Mouse (Mus musculus) kidney, postnatal 4 days (tissue): ENCODE results near the gene Tprg.

Experiments
- DNase-seq, 2 experiments: peaks; one replicate each; pipeline ENCODE4 v3.0.0; 2021; ENCODE audit warnings: mixed read lengths in 2 of 2

Gene Tprg

GRCm38 (mm10) chr16:25333279-25334219 is 46.9 kb downstream of the Tprg start:
- DNase-seq, result no peak

- no peak for DNase-seq
Observed at GRCm38 (mm10) chr16:25335058-25335703, 48.6 kb downstream of the Tprg start.

- DNase-seq, result peak; percentile 74 to 81
Observed at GRCm38 (mm10) chr16:25349626-25350025, 63.0 kb downstream of the Tprg start.

GRCm38 (mm10) chr16:25367834-25368233 is 81.2 kb downstream of the Tprg start:
- no peak for DNase-seq

- peak; percentile 38 to 42 for DNase-seq
Observed at GRCm38 (mm10) chr16:25369984-25370412, 83.4 kb downstream of the Tprg start.

- no peak for DNase-seq
Observed at GRCm38 (mm10) chr16:25374121-25374520, 87.5 kb downstream of the Tprg start.

- DNase-seq, result peak; percentile 51 to 61
Observed at GRCm38 (mm10) chr16:25374775-25375174, 88.2 kb downstream of the Tprg start.

- DNase-seq, result peak; percentile 91
Observed at GRCm38 (mm10) chr16:25376720-25377373, 90.2 kb downstream of the Tprg start.

GRCm38 (mm10) chr16:25377695-25378094 is 91.1 kb downstream of the Tprg start:
- DNase-seq, result no peak

GRCm38 (mm10) chr16:25385498-25386192 is 99.0 kb downstream of the Tprg start:
- no peak for DNase-seq

- no peak for DNase-seq
Observed at GRCm38 (mm10) chr16:25394676-25395075, 108.1 kb downstream of the Tprg start.

- DNase-seq, result no peak
Observed at GRCm38 (mm10) chr16:25404156-25404555, 117.5 kb downstream of the Tprg start.

GRCm38 (mm10) chr16:25407204-25407886 is 120.7 kb downstream of the Tprg start:
- peak in 1 of 2 experiments; percentile 11 for DNase-seq

- DNase-seq, result no peak
Observed at GRCm38 (mm10) chr16:25408032-25408431, 121.4 kb downstream of the Tprg start.

- no peak for DNase-seq
Observed at GRCm38 (mm10) chr16:25411307-25411706, 124.7 kb downstream of the Tprg start.

- DNase-seq, result no peak
Observed at GRCm38 (mm10) chr16:25413885-25414284, 127.3 kb downstream of the Tprg start.

- DNase-seq, result no peak
Observed at GRCm38 (mm10) chr16:25415186-25415585, 128.6 kb downstream of the Tprg start.

GRCm38 (mm10) chr16:25417875-25418630 is 131.4 kb downstream of the Tprg start:
- peak; percentile 17 to 46 for DNase-seq

- no peak for DNase-seq
Observed at GRCm38 (mm10) chr16:25422997-25423396, 136.4 kb downstream of the Tprg start.

GRCm38 (mm10) chr16:25424001-25424400 is 137.4 kb downstream of the Tprg start:
- no peak for DNase-seq

GRCm38 (mm10) chr16:25424915-25425314 is 138.3 kb downstream of the Tprg start:
- no peak for DNase-seq
